10 mouse cellular contexts compared by ENCODE assay signal in the genomic region with DNA sequence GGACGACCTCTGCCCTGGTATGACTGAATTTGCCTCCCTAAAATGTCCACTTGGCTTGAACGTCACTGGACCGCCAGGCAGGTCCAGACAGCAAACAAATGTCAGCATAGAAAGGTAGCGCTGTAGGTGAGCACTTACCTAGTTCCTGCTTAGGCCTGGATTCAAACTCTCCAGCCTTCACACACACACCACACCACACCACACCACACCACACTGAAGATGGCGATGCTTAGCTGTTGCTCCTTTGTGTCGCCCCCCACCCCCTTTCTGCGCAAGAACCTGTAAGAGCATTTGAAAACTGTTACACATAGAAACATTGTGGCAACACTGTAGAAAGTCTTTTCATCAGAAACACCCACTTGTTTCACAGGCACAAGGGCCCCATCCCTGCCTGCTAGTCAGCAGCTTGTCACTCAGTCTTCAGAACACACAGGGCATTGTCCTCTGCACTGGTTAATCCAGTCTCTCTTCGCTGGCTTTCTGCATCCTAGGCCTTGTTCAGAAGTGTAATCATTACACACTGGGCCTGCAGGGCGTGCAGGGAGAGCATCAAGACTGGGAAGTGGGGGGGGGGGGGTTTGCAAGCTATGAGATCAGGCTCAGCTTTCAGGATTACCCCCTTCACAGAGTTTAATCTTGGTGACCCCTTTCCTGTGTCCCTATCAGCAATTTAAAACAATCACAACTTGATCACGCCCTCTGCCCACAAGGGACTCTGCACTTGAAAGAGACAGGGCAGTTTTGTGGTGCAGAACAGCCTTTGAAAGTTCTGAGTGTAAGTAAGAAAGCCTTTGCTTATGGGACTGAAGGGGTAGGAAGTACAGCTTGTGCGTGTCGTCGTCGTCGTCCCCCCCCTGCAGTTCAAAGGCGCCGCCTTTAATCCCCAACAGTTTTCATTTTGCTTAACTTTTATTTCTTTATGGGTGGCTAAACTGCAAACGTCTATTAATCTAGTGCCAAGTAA.
A peak's percentile ranks its signal among the peaks of the same experiment; 100 is the strongest.
DNase-seq lines count a peak whose midpoint lies in the region; ATAC-seq and TF ChIP-seq lines count a peak whose summit lies in the region.
"Had no signal": no experiment of that assay in that cellular context is flagged by ENCODE, and none has a peak within 500 bp of the region (broad histone marks: within the 10 kb centered on the region; RNA-seq: fewer than 3 reads in every experiment).

No protein-coding gene starts in this region.

- H3K4me3 ChIP-seq in hindbrain, embryonic 14.5 days (replicated peaks; ENCODE audit: low read length) = no peak overlapping the region
- H3K4me3 ChIP-seq in midbrain, embryonic 10.5 days = 0 out of 2 replicates have a peak overlapping the region, but pooled peaks have one; percentile 9
- H3K4me3 ChIP-seq in thymus, adult 2 months (ENCODE audit: control insufficient read depth, insufficient read depth, low read length) = no peak overlapping the region

- H3K36me3 ChIP-seq in hindbrain, embryonic 14.5 days (replicated peaks; ENCODE audit: control insufficient read depth, insufficient read depth) = no peaks in the 10 kb centered on the region
- no peaks in the 10 kb centered on the region for H3K36me3 ChIP-seq in midbrain, embryonic 10.5 days
- H3K36me3 ChIP-seq in thymus, adult 2 months (ENCODE audit: control insufficient read depth, insufficient read depth, low read length) = no peaks in the 10 kb centered on the region

- no peak overlapping the region for H3K9ac ChIP-seq in hindbrain, embryonic 14.5 days

- peak; percentile 41 for DNase-seq in ES-CJ7 (ENCODE audit: low read depth, low spot score)
- DNase-seq in embryo, embryonic 10.5 days (ENCODE audit: low spot score) = peak; percentile 67
- DNase-seq in hindbrain, embryonic 14.5 days (ENCODE audit: low spot score) = no peak
- DNase-seq in midbrain, embryonic 10.5 days (ENCODE audit: low spot score) = peak; percentile 71
- DNase-seq in adrenal gland, postnatal 25 days = no peak
- no peak for DNase-seq in ovary, postnatal 14 days (ENCODE audit: low spot score)
- no peak for DNase-seq in cerebellum, adult 8-10 months
- DNase-seq in thymus, adult 2 months = no peak
- DNase-seq: lung, adult 2 months; thymus, adult 18-20 months had no signal

- no peaks in the 10 kb centered on the region for H3K9me3 ChIP-seq in hindbrain, embryonic 14.5 days (ENCODE audit: control insufficient read depth, low read length)
- H3K9me3 ChIP-seq in midbrain, embryonic 10.5 days (replicated peaks) = no peaks in the 10 kb centered on the region

- 0 out of 2 replicates have a peak, but pooled peaks cover 3% of the 10 kb centered on the region for H3K4me1 ChIP-seq in hindbrain, embryonic 14.5 days (replicated peaks; ENCODE audit: control insufficient read depth, insufficient read depth, low read length)
- H3K4me1 ChIP-seq in midbrain, embryonic 10.5 days = peaks cover 33% of the 10 kb centered on the region
- H3K4me1 ChIP-seq in thymus, adult 2 months (replicated peaks; ENCODE audit: control insufficient read depth, insufficient read depth, low read length) = no peaks in the 10 kb centered on the region

- no peak for TF ChIP-seq CTCF in thymus, adult 2 months (IDR thresholded peaks at IDR 0.05; ENCODE audit: borderline replicate concordance, control insufficient read depth, extremely low read depth, insufficient read depth, low read length, poor library complexity)

- H3K27ac ChIP-seq in hindbrain, embryonic 14.5 days = 0 out of 2 replicates have a peak overlapping the region, but pooled peaks have one; percentile 48
- peak overlapping the region; percentile 84 for H3K27ac ChIP-seq in midbrain, embryonic 10.5 days (replicated peaks)
- no peak overlapping the region for H3K27ac ChIP-seq in thymus, adult 2 months (ENCODE audit: control insufficient read depth, insufficient read depth, low read length)

- TF ChIP-seq POLR2A in thymus, adult 2 months (IDR thresholded peaks at IDR 0.05; ENCODE audit: control insufficient read depth, extremely low read depth, insufficient read depth, low read length, poor library complexity) = no peak

- H3K27me3 ChIP-seq in hindbrain, embryonic 14.5 days (ENCODE audit: control insufficient read depth, insufficient read depth, low read length) = no peaks in the 10 kb centered on the region
- H3K27me3 ChIP-seq in midbrain, embryonic 10.5 days (ENCODE audit: low read depth, poor library complexity, severe bottlenecking) = peaks cover 7% of the 10 kb centered on the region; the same call in 1 of the 2 replicates
- H3K27me3 ChIP-seq in thymus, adult 2 months (ENCODE audit: control insufficient read depth, insufficient read depth, low read length) = no peaks in the 10 kb centered on the region

- H3K4me2 ChIP-seq in hindbrain, embryonic 14.5 days (replicated peaks) = no peak overlapping the region

- peak; percentile 53; the same call in 1 of the 2 replicates for ATAC-seq in hindbrain, embryonic 14.5 days (ENCODE audit: low FRiP score)

- 32% methylated on average over 18 of the region's 18 CpGs for WGBS in hindbrain, embryonic 14.5 days
- WGBS in midbrain, embryonic 10.5 days = 20% methylated on average over 17 of the region's 18 CpGs
- WGBS in thymus, adult 2 months = 79% methylated on average over 18 of the region's 18 CpGs

Comparison
In these comparisons a context has a peak if more than half of its experiments do, and no peak if none do; other contexts are left out.
1. DNase-seq: peak in ES-CJ7 (single experiment), embryo, embryonic 10.5 days (single experiment) and midbrain, embryonic 10.5 days (single experiment); none in hindbrain, embryonic 14.5 days (single experiment), adrenal gland, postnatal 25 days (single experiment), ovary, postnatal 14 days (single experiment), cerebellum, adult 8-10 months (single experiment) and thymus, adult 2 months (single experiment).